In genomic region chr5:120531631-120532030, GRCm38 (mm10) we compare ENCODE assay signal across 21 mouse cellular contexts. TPM values are rescaled to one million over a fixed set of nuclear protein-coding genes. Genes with fewer than 3 reads are reported as not detected.
"Had no signal": no experiment of that assay in that cellular context is flagged by ENCODE, and none has a peak within 500 bp of the region (broad histone marks: within the 10 kb centered on the region; RNA-seq: fewer than 3 reads in every experiment).

No protein-coding gene starts in this region.

- H3K27ac ChIP-seq: neural tube, embryonic 13.5 days; neural tube, embryonic 15.5 days; stomach, embryonic 15.5 days; stomach, postnatal 0 days had no signal

- H3K9ac ChIP-seq: neural tube, embryonic 13.5 days; neural tube, embryonic 15.5 days; stomach, embryonic 15.5 days had no signal

- H3K36me3 ChIP-seq: neural tube, embryonic 15.5 days; stomach, embryonic 15.5 days had no signal

- H3K27me3 ChIP-seq: neural tube, embryonic 13.5 days; neural tube, embryonic 15.5 days; stomach, embryonic 15.5 days had no signal

- H3K4me3 ChIP-seq: neural tube, embryonic 13.5 days; neural tube, embryonic 15.5 days; stomach, embryonic 15.5 days had no signal

- H3K4me2 ChIP-seq: neural tube, embryonic 13.5 days; neural tube, embryonic 15.5 days; stomach, embryonic 15.5 days had no signal

- DNase-seq: retina, postnatal 1 day; right cerebral cortex, adult 18-20 months; right cerebral cortex, postnatal 14 days; right cerebral cortex, postnatal 25 days; right cerebral cortex, postnatal 4 days; spleen, adult 18-20 months; thymus, adult 18-20 months; thymus, adult 2 months; thymus, postnatal 14 days; thymus, postnatal 25 days; thymus, postnatal 36 days; thymus, postnatal 4 days had no signal

- H3K9me3 ChIP-seq: neural tube, embryonic 13.5 days; neural tube, embryonic 15.5 days; stomach, embryonic 15.5 days had no signal

RNA-seq across cellular contexts. Expression of gene Sds, which starts 55.3 kb away (rescaled TPM):
- total RNA-seq: neutrophil, adult 5-6 weeks had no signal
- polyA plus RNA-seq: neural tube, embryonic 13.5 days; neural tube, embryonic 15.5 days; small intestine, adult 2 months; spleen, adult 2 months; stomach, embryonic 14.5 days; stomach, postnatal 0 days; urinary bladder, adult 2 months had no signal
